Mouse (Mus musculus): ENCODE data around the gene Grpr. TPM values are rescaled to one million over a fixed set of nuclear protein-coding genes. Genes with fewer than 3 reads are reported as not detected.

The Grpr gene
- total RNA-seq (2021) = 1 to 10 TPM; 2.7 TPM
- long read RNA-seq, experiment 1 = 0 reads
- long read RNA-seq, experiment 2 = 0 reads

GRCm38 (mm10) chrX:163549666-163550065 lies at the start of gene Grpr:
Grpr (minus strand) TSS chrX:163549677.
- TF ChIP-seq CTCF (conservative IDR thresholded peaks at IDR 0.05) = peak; percentile 79
- H3K27ac ChIP-seq = no peak within 1 kb of the TSS
- DNase-seq (ENCODE audit: low spot score in 2 of 2) = peak; percentile 15 to 36
- H3K4me3 ChIP-seq = no peak within 1 kb of the TSS

GRCm38 (mm10) chrX:163560521-163560920 lies 11.0 kb upstream of the Grpr start:
- no peak for DNase-seq (ENCODE audit: low spot score in 2 of 2)
- no peak for TF ChIP-seq CTCF (conservative IDR thresholded peaks at IDR 0.05)
- Histone ChIP-seq H3K4me3 (no peak overlapping the region), H3K27ac (no peak overlapping the region)

GRCm38 (mm10) chrX:163547042-163547441 lies 2.4 kb downstream of the Grpr start:
- H3K4me3 ChIP-seq = no peak overlapping the region
- H3K27ac ChIP-seq = no peak overlapping the region
- no peak for TF ChIP-seq CTCF (conservative IDR thresholded peaks at IDR 0.05)
- DNase-seq (ENCODE audit: low spot score in 2 of 2) = no peak

- no peak for DNase-seq (ENCODE audit: low spot score in 2 of 2)
- no peak overlapping the region for H3K27ac ChIP-seq
- TF ChIP-seq CTCF (conservative IDR thresholded peaks at IDR 0.05) = no peak
- no peak overlapping the region for H3K4me3 ChIP-seq
These were observed 16.6 kb downstream of the Grpr start for GRCm38 (mm10) chrX:163532836-163533235.

GRCm38 (mm10) chrX:163518963-163519541 lies 30.4 kb downstream of the Grpr start:
- no peak overlapping the region for H3K27ac ChIP-seq
- no peak overlapping the region for H3K4me3 ChIP-seq
- no peak for DNase-seq (ENCODE audit: low spot score in 2 of 2)
- TF ChIP-seq CTCF (conservative IDR thresholded peaks at IDR 0.05) = no peak

GRCm38 (mm10) chrX:163511766-163512165 lies 37.7 kb downstream of the Grpr start:
- no peak overlapping the region for H3K4me3 ChIP-seq
- no peak for TF ChIP-seq CTCF (conservative IDR thresholded peaks at IDR 0.05)

GRCm38 (mm10) chrX:163502088-163502487 lies 47.4 kb downstream of the Grpr start:
- no peak for TF ChIP-seq CTCF (conservative IDR thresholded peaks at IDR 0.05)
- Histone ChIP-seq H3K27ac (no peak overlapping the region), H3K4me3 (no peak overlapping the region)
- no peak for DNase-seq (ENCODE audit: low spot score in 2 of 2)

More at GRCm38 (mm10) chrX:163511766-163512165, 37.7 kb downstream of the Grpr start:
- DNase-seq (ENCODE audit: low spot score in 2 of 2) = no peak
- no peak overlapping the region for H3K27ac ChIP-seq

Other genes with a start within 250 kb of the Grpr start
- 1 to 10 TPM in 1 of 2 experiments, under 1 TPM in 1; 0.82 to 1.0 TPM for gene Rnf138rt1, start 211.7 kb upstream of the Grpr start, total RNA-seq (2021)

Data from layer of hippocampus, adult 2 months (tissue).